In the genomic region with DNA sequence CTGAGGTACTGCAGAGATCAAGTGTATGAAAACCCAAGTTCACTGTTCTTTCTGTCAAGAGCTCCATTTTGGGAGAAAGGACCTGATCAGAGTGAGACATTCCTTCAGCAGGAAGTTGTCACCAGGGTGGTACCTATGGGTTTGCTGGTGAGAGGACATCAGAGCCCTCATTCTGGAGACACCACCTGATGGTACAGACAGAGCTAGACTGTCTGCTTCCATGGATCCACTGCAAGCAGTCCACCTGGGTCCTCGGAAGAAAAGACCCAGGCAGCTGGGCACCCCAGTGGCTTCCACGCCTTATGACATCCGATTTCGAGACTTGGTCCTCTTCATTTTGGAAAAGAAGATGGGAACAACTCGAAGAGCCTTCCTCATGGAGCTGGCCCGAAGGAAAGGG, we compare ENCODE assay signal across 25 mouse cellular contexts. TPM values are rescaled to one million over a fixed set of nuclear protein-coding genes. Genes with fewer than 3 reads are reported as not detected.
A peak's percentile ranks its signal among the peaks of the same experiment; 100 is the strongest.
DNase-seq lines count a peak whose midpoint lies in the region; ATAC-seq and TF ChIP-seq lines count a peak whose summit lies in the region.
"Had no signal": no experiment of that assay in that cellular context is flagged by ENCODE, and none has a peak within 500 bp of the region (broad histone marks: within the 10 kb centered on the region; RNA-seq: fewer than 3 reads in every experiment).

Dntt (plus strand) TSS at position 57 of the 400 bp plus-strand sequence.

- no peak within 1 kb of the TSS for H3K9ac ChIP-seq in heart, postnatal 0 days (replicated peaks; ENCODE audit: low read depth, low read length)
- H3K9ac ChIP-seq in midbrain, embryonic 16.5 days (ENCODE audit: low read depth, low read length), result no peak within 1 kb of the TSS
- H3K9ac ChIP-seq: heart, embryonic 13.5 days; hindbrain, embryonic 15.5 days had no signal

- no peaks in the 10 kb centered on the region for H3K36me3 ChIP-seq in heart, postnatal 0 days (replicated peaks; ENCODE audit: control insufficient read depth, insufficient read depth, low read length)
- H3K36me3 ChIP-seq in thymus, adult 2 months (ENCODE audit: control insufficient read depth, insufficient read depth, low read length), result peaks cover 23% of the 10 kb centered on the region
- H3K36me3 ChIP-seq in midbrain, embryonic 16.5 days (ENCODE audit: control insufficient read depth, insufficient read depth, low read length), result no peaks in the 10 kb centered on the region
- H3K36me3 ChIP-seq: embryonic facial prominence, embryonic 10.5 days; G1E; heart, embryonic 13.5 days; hindbrain, embryonic 10.5 days; hindbrain, embryonic 15.5 days had no signal

- no peak for DNase-seq in heart, postnatal 0 days (ENCODE audit: low spot score)
- DNase-seq in heart, postnatal 25 days (ENCODE audit: low spot score), result no peak
- DNase-seq in thymus, adult 2 months, result no peak
- DNase-seq in thymus, postnatal 25 days, result peak; percentile 71
- no peak for DNase-seq in kidney, postnatal 14 days
- DNase-seq: adrenal gland, adult 8-10 months; B cell, adult 2 months; cerebellum, adult 11-12 months; cerebellum, adult 9-11 months; cerebellum, postnatal 36 days; gastrocnemius, postnatal 36 days; heart, adult 11 months; heart, postnatal 10 days had no signal

- no peaks in the 10 kb centered on the region for H3K9me3 ChIP-seq in heart, postnatal 0 days (replicated peaks; ENCODE audit: control insufficient read depth, low read length)
- no peaks in the 10 kb centered on the region for H3K9me3 ChIP-seq in midbrain, embryonic 16.5 days (replicated peaks; ENCODE audit: control insufficient read depth, low read length, poor library complexity, severe bottlenecking)
- H3K9me3 ChIP-seq: embryonic facial prominence, embryonic 10.5 days; G1E; heart, embryonic 13.5 days; hindbrain, embryonic 10.5 days; hindbrain, embryonic 15.5 days had no signal

- ATAC-seq in heart, postnatal 0 days (ENCODE audit: insufficient read depth, low read depth), result no peak
- ATAC-seq in hematopoietic stem cell, adult 5-6 weeks (replicated peaks in 1 of 2; ENCODE audit: insufficient read depth in 1 of 2, low FRiP score in 2 of 2, low TSS enrichment in 1 of 2, low read depth in 1 of 2, poor library complexity in 2 of 2, severe bottlenecking in 2 of 2), result no peak
- no peak for ATAC-seq in monocyte, adult 5-6 weeks (replicated peaks; ENCODE audit: insufficient number of reproducible peaks, low FRiP score, low TSS enrichment, poor library complexity, severe bottlenecking)
- no peak for ATAC-seq in midbrain, embryonic 16.5 days
- ATAC-seq: CD4-positive, CD25-positive, alpha-beta regulatory T cell, adult 4 months; forebrain, embryonic 14.5 days had no signal

- TF ChIP-seq EP300 in heart, postnatal 0 days (IDR thresholded peaks at IDR 0.05; ENCODE audit: low read depth), result no peak

- no peak for TF ChIP-seq CTCF in heart, postnatal 0 days (IDR thresholded peaks at IDR 0.05; ENCODE audit: low read depth)
- TF ChIP-seq CTCF in thymus, adult 2 months (IDR thresholded peaks at IDR 0.05; ENCODE audit: borderline replicate concordance, control insufficient read depth, extremely low read depth, insufficient read depth, low read length, poor library complexity), result no peak

- H3K27me3 ChIP-seq in heart, postnatal 0 days (ENCODE audit: control insufficient read depth, insufficient read depth, low read length), result no peaks in the 10 kb centered on the region
- H3K27me3 ChIP-seq in thymus, adult 2 months (ENCODE audit: control insufficient read depth, insufficient read depth, low read length), result no peaks in the 10 kb centered on the region
- H3K27me3 ChIP-seq in midbrain, embryonic 16.5 days (ENCODE audit: control insufficient read depth, insufficient read depth, low read depth, low read length), result no peaks in the 10 kb centered on the region
- H3K27me3 ChIP-seq: hindbrain, embryonic 15.5 days had no signal

- H3K4me3 ChIP-seq in heart, postnatal 0 days (ENCODE audit: low read depth, low read length), result peak within 1 kb of the TSS; percentile 2; the same call in 1 of the 2 replicates
- peak within 1 kb of the TSS; percentile 100 for H3K4me3 ChIP-seq in thymus, adult 2 months (ENCODE audit: control insufficient read depth, insufficient read depth, low read length)
- no peak within 1 kb of the TSS for H3K4me3 ChIP-seq in midbrain, embryonic 16.5 days (ENCODE audit: low read depth, low read length)
- H3K4me3 ChIP-seq: embryonic facial prominence, embryonic 10.5 days; heart, embryonic 13.5 days; hindbrain, embryonic 10.5 days; hindbrain, embryonic 15.5 days had no signal

- intact Hi-C loops in heart, postnatal 25 days (cut with DNase I), result no loop called here

- no peak within 1 kb of the TSS for H3K27ac ChIP-seq in heart, postnatal 0 days (ENCODE audit: low read depth)
- peak within 1 kb of the TSS; percentile 98 for H3K27ac ChIP-seq in thymus, adult 2 months (ENCODE audit: control insufficient read depth, insufficient read depth, low read length)
- no peak within 1 kb of the TSS for H3K27ac ChIP-seq in midbrain, embryonic 16.5 days (ENCODE audit: low read length)
- H3K27ac ChIP-seq: embryonic facial prominence, embryonic 10.5 days; heart, embryonic 13.5 days; hindbrain, embryonic 10.5 days; hindbrain, embryonic 15.5 days had no signal

- TF ChIP-seq POLR2A in thymus, adult 2 months (IDR thresholded peaks at IDR 0.05; ENCODE audit: control insufficient read depth, extremely low read depth, insufficient read depth, low read length, poor library complexity), result peak; percentile 43; the same call in 1 of the 2 replicates

- H3K4me2 ChIP-seq in heart, postnatal 0 days (ENCODE audit: low read depth, low read length), result no peak within 1 kb of the TSS; the same call in 1 of the 2 replicates
- no peak within 1 kb of the TSS for H3K4me2 ChIP-seq in midbrain, embryonic 16.5 days (ENCODE audit: low read length)
- H3K4me2 ChIP-seq: heart, embryonic 13.5 days; hindbrain, embryonic 15.5 days had no signal

- WGBS in heart, postnatal 0 days, result 78% methylated on average over 6 of the region's 6 CpGs
- WGBS in thymus, adult 2 months, result 23% methylated on average over 6 of the region's 6 CpGs
- WGBS in midbrain, embryonic 16.5 days, result 87% methylated on average over 6 of the region's 6 CpGs

- no peaks in the 10 kb centered on the region for H3K4me1 ChIP-seq in heart, postnatal 0 days (ENCODE audit: control insufficient read depth, insufficient read depth)
- H3K4me1 ChIP-seq in thymus, adult 2 months (replicated peaks; ENCODE audit: control insufficient read depth, insufficient read depth, low read length), result peaks cover 33% of the 10 kb centered on the region
- no peaks in the 10 kb centered on the region for H3K4me1 ChIP-seq in midbrain, embryonic 16.5 days (ENCODE audit: control insufficient read depth, insufficient read depth, low read length)
- H3K4me1 ChIP-seq: embryonic facial prominence, embryonic 10.5 days; heart, embryonic 13.5 days; hindbrain, embryonic 15.5 days had no signal

RNA-seq across cellular contexts. Expression of gene Dntt, which starts in this region (rescaled TPM):
- total RNA-seq in heart, postnatal 0 days (2014; rRNA removed; ENCODE audit: low replicate concordance), result not detected in 2 replicates
- polyA plus RNA-seq in heart, postnatal 0 days (2015; fragmentation: Nextera tagmentation; extraction: Ambion mirVana), result not detected in 2 replicates
- total RNA-seq in heart, postnatal 25 days (2021), result not detected
- total RNA-seq in hematopoietic stem cell, adult 5-6 weeks (2017), result 467 and 604 TPM in 2 replicates
- 401 and 406 TPM in 2 replicates for polyA plus RNA-seq in thymus, adult 2 months (2012; rRNA removed)
- 0.39 TPM in 1 of 3 replicates, not detected in the others for total RNA-seq in monocyte, adult 5-6 weeks (2017)
- 0.21 and 0.27 TPM in 2 replicates for polyA plus RNA-seq in midbrain, embryonic 16.5 days (2015; fragmentation: Nextera tagmentation; extraction: Ambion mirVana)
- total RNA-seq: adrenal gland, adult 8-10 months; adrenal gland, postnatal 4 days; G1E had no signal
- polyA plus RNA-seq: embryonic facial prominence, embryonic 10.5 days; embryonic facial prominence, embryonic 14.5 days; G1E; heart, embryonic 13.5 days; hindbrain, embryonic 10.5 days; hindbrain, embryonic 15.5 days had no signal

Comparison
In these comparisons a context has a peak if more than half of its experiments do, and no peak if none do; other contexts are left out.
1. RNA of gene Dntt (total RNA-seq): 467 to 604 TPM in hematopoietic stem cell, adult 5-6 weeks; not detected in heart, postnatal 25 days, not detected in heart, postnatal 0 days and 0.39 TPM in monocyte, adult 5-6 weeks; every median in the first group is over 100 times any median in the second.
2. RNA of gene Dntt (polyA plus RNA-seq): 401 to 406 TPM in thymus, adult 2 months; 0.21 to 0.27 TPM in midbrain, embryonic 16.5 days and not detected in heart, postnatal 0 days; every median in the first group is over 100 times any median in the second.